Mouse (Mus musculus) left cerebral cortex, postnatal 10 days (tissue): ENCODE results near the gene Dixdc1. TPM values are rescaled to one million over a fixed set of nuclear protein-coding genes. Genes with fewer than 3 reads are reported as not detected.
A peak's percentile ranks its signal among the peaks of the same experiment; 100 is the strongest.

Experiments used
- DNase-seq, 2 experiments: peaks; one replicate each; pipeline ENCODE4 v3.0.0; 2021 to 2022; ENCODE audit warnings: low spot score in 2 of 2, mixed read lengths in 1 of 2; ENCODE audit errors: extremely low spot score in 1 of 2
- intact Hi-C: fragments of 180-260 bp; cut with DNase I; formaldehyde crosslinking; loops from one replicate; pipeline ENCODE4 v1.15.1; 2025
- total RNA-seq, 2 experiments: library from RNA; stranded (reverse); gene quantifications; 2 replicates each; pipeline ENCODE4 v1.2.3; 2021

Dixdc1 gene
- total RNA-seq, 2 experiments from 2014 or later: 75.0 to 76.6 TPM

- intact Hi-C loops: no loop called here
- no peak for DNase-seq
Measured at GRCm38 (mm10) chr9:50714188-50714587, 25.1 kb downstream of the Dixdc1 start.

GRCm38 (mm10) chr9:50711337-50711736, 28.0 kb downstream of the Dixdc1 start:
- no peak for DNase-seq
- intact Hi-C loops: no loop called here

GRCm38 (mm10) chr9:50709108-50709507, 30.2 kb downstream of the Dixdc1 start:
- intact Hi-C loops: no loop called here
- no peak for DNase-seq

- DNase-seq: no peak
- intact Hi-C loops: no loop called here
Measured at GRCm38 (mm10) chr9:50704907-50705306, 34.4 kb downstream of the Dixdc1 start.

- peak in 1 of 2 experiments; percentile 74 for DNase-seq
- intact Hi-C loops: no loop called here
Measured at GRCm38 (mm10) chr9:50700921-50701691, 38.2 kb downstream of the Dixdc1 start.

- intact Hi-C loops: loop anchor here (5.0 kb wide), 2 partner anchors 39 to 69 kb away; partner anchors contain the start of genes Dixdc1 and Fdxacb1
- DNase-seq: peak in 1 of 2 experiments; percentile 76
Measured at GRCm38 (mm10) chr9:50698418-50699409, 40.6 kb downstream of the Dixdc1 start.

GRCm38 (mm10) chr9:50697706-50698041, 41.6 kb downstream of the Dixdc1 start:
- intact Hi-C loops: loop anchor here (5.0 kb wide), 2 partner anchors 40 to 70 kb away; partner anchors contain the start of genes Dixdc1 and Fdxacb1

GRCm38 (mm10) chr9:50696851-50697705, 42.2 kb downstream of the Dixdc1 start:
- intact Hi-C loops: loop anchor here (5.0 kb wide), 2 partner anchors 40 to 70 kb away; partner anchors contain the start of genes Dixdc1 and Fdxacb1
- DNase-seq: no peak

More at GRCm38 (mm10) chr9:50697706-50698041, 41.6 kb downstream of the Dixdc1 start:
- DNase-seq: peak; percentile 79 to 87

- intact Hi-C loops: loop anchor here (5.0 kb wide), 2 partner anchors 42 to 72 kb away; partner anchors contain the start of genes Dixdc1 and Fdxacb1
- no peak for DNase-seq
Measured at GRCm38 (mm10) chr9:50695153-50695552, 44.2 kb downstream of the Dixdc1 start.

- intact Hi-C loops: loop anchor here (5.0 kb wide), 1 partner anchor 36 kb away; the partner anchor contains the start of gene Dlat
- peak in 1 of 2 experiments; percentile 57 for DNase-seq
Measured at GRCm38 (mm10) chr9:50693631-50694030, 45.7 kb downstream of the Dixdc1 start.

- DNase-seq: no peak
- intact Hi-C loops: loop anchor here (5.0 kb wide), 1 partner anchor 36 kb away; the partner anchor contains the start of gene Dlat
Measured at GRCm38 (mm10) chr9:50692626-50693580, 46.4 kb downstream of the Dixdc1 start.

- intact Hi-C loops: no loop called here
- no peak for DNase-seq
Measured at GRCm38 (mm10) chr9:50686866-50687652, 52.3 kb downstream of the Dixdc1 start.

- intact Hi-C loops: no loop called here
- no peak for DNase-seq
Measured at GRCm38 (mm10) chr9:50681727-50682126, 57.6 kb downstream of the Dixdc1 start.

- intact Hi-C loops: no loop called here
- no peak for DNase-seq
Measured at GRCm38 (mm10) chr9:50679406-50679805, 59.9 kb downstream of the Dixdc1 start.

GRCm38 (mm10) chr9:50674771-50675170, 64.5 kb downstream of the Dixdc1 start:
- DNase-seq: no peak
- intact Hi-C loops: no loop called here

- intact Hi-C loops: no loop called here
- peak; percentile 34 to 55 for DNase-seq
Measured at GRCm38 (mm10) chr9:50670690-50671089, 68.6 kb downstream of the Dixdc1 start.
